Mouse (Mus musculus) small intestine, adult 2 months (tissue): ENCODE results near the gene Itpkb.

Experiments
- CTCF ChIP-seq: fragments of 200-500 bp; IDR thresholded peaks from 2 replicates; pipeline ENCODE4 v1.5.1; 2012; ENCODE audit warnings: low read depth, mild to moderate bottlenecking, control low read depth, inconsistent platforms, low read length, moderate library complexity, mixed read lengths; ENCODE audit not compliant: insufficient replicate concordance, insufficient read length; ENCODE audit errors: extremely low read depth
- POLR2A ChIP-seq: fragments of 200-500 bp; IDR thresholded peaks from 2 replicates; pipeline ENCODE4 v1.6.1; 2012; ENCODE audit warnings: low read depth, mild to moderate bottlenecking, control low read depth, inconsistent platforms, low read length, moderate library complexity

DNA sequence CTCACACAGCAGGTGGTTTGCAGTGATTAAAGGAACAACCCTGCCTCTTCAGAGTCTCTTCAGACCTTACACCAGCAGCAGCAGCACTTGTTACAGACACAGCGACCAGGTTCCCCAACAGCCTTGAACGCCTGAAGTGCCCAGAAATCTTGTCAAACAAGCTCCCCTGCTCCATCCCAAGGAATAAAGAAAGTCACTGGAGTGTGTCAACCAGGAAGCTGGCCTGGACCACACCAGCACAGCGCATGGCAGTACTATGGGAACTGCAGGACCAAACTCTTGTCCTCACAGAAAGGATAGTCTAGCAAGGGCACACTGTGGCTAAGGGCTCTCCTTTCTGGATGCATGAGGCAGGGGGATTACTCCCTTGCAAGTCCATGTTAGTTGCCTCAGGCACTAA, 114.1 kb downstream of the Itpkb start:
- no peak for TF ChIP-seq CTCF
- no peak for TF ChIP-seq POLR2A
